Mouse (Mus musculus) naive thymus-derived CD4-positive, alpha-beta T cell, adult 2 months (primary cell): ENCODE data around the gene Plcb2.

Source experiments
- DNase-seq: peaks from one replicate; pipeline ENCODE4 v3.0.0-alpha.2; 2011; ENCODE audit warnings: low read depth

Plcb2 gene

GRCm38 (mm10) chr2:118728337-118728736, at the start of gene Plcb2:
Plcb2 (minus strand) TSS chr2:118728438.
- DNase-seq, result peak; percentile 73

- DNase-seq, result no peak
Observed at GRCm38 (mm10) chr2:118776295-118776694, 48.1 kb upstream of the Plcb2 start.

DNA sequence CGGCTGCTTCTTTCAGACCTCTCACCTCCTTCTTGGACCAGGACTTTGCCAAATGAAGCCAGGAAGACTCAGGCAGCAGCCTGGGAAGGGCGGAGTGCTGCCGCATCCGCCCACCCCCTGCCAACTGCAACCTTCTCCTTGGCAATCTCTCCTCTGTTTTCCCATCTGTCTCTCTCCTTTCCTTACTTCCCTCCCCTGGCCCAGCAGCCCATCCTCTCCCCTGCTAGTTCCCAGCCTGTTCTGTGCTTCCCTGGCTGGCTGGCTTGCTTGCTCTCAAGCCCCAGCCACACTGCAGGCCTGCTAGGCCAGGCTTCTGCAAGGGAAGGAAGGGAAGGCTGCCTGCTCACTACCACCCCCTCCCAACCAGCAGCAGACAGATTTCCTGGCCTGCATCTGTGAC, 47.6 kb upstream of the Plcb2 start:
- no peak for DNase-seq

- DNase-seq, result no peak
Observed at GRCm38 (mm10) chr2:118775396-118775795, 47.2 kb upstream of the Plcb2 start.

- no peak for DNase-seq
Observed at GRCm38 (mm10) chr2:118774536-118774935, 46.3 kb upstream of the Plcb2 start.

DNA sequence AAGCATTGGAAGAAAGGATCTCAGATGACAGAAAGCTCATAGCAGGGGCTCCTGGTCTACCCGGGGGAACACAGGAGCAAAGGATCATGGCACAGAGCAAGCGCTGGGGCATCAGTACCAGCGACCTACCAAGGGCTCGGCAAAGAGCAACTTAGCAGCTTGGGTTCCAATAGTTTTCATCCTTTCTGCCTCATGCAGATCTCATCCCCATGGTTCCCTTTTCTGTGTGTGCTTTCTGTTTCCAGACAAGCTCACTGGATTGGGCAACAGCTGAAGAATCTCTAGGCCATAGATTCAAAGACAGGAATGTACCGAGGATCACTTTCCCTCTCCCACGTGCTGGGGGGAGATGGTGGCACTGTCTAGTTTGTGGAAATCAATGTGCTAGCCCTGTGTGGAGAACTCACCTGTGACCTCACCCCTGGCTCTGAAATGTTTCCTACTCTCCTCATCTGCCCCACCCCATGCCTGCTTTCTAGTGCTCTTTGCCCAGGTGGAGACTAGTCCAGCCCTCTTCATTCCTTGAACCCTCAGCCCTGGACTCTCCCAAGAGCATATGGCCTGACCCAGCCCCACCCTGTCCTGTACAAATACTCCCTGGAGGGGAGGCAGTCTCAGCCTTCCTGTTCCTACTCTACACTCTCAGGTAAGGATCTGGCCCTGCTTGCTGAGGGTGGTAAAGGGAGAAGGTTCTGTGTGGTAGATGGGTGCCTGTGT, 44.1 kb upstream of the Plcb2 start, which contains the start of gene Phgr1:
TSS of gene Phgr1 (plus strand) at position 612 of the 717 bp plus-strand sequence.
- no peak for DNase-seq

- no peak for DNase-seq
Observed at GRCm38 (mm10) chr2:118766041-118767033, 38.1 kb upstream of the Plcb2 start.

GRCm38 (mm10) chr2:118764875-118765274, 36.6 kb upstream of the Plcb2 start:
- no peak for DNase-seq

DNA sequence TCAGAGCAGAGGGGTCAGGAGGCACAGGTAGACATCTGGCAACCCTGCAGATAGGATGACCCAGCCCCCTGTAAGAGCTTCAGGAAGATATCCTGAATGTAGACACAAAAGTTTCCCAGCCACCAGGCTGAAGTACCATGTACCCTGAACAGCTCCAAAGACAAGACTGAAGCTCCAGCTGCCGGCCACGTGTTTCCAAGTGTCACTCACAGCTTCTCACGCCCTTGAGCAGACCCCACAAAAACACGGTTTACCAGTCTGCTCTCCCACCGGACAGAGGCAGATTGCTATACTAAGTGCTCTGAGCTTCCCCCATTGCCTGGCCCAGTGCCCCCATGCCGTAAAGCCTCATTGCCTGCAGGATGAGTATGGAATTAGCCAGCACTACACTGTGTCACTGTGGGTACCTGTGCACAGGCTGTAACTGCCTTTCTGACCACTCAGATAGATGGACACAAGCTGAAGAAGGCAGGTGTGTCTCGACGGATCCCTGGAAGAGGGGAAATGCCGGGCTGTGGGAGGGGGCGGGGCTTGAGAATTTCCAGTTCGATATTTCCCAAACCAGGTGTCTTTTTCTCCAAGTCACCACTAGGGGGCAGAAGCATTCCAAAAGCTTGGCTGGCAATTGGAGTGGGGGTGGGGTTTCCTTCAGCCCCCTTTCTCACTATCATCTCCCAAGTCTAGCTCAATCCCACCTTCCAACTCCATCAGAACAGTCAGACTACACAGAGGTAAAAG, 36.0 kb upstream of the Plcb2 start:
- DNase-seq, result peak; percentile 70

- peak; percentile 29 for DNase-seq
Observed at GRCm38 (mm10) chr2:118763469-118763868, 35.2 kb upstream of the Plcb2 start.

GRCm38 (mm10) chr2:118762784-118763148, 34.5 kb upstream of the Plcb2 start:
- no peak for DNase-seq

GRCm38 (mm10) chr2:118761906-118762783, 33.9 kb upstream of the Plcb2 start, which contains the start of gene Ccdc9b:
Ccdc9b (minus strand) TSS chr2:118762661.
- DNase-seq, result peak; percentile 73

- no peak for DNase-seq
Observed at GRCm38 (mm10) chr2:118761358-118761757, 33.1 kb upstream of the Plcb2 start.

DNA sequence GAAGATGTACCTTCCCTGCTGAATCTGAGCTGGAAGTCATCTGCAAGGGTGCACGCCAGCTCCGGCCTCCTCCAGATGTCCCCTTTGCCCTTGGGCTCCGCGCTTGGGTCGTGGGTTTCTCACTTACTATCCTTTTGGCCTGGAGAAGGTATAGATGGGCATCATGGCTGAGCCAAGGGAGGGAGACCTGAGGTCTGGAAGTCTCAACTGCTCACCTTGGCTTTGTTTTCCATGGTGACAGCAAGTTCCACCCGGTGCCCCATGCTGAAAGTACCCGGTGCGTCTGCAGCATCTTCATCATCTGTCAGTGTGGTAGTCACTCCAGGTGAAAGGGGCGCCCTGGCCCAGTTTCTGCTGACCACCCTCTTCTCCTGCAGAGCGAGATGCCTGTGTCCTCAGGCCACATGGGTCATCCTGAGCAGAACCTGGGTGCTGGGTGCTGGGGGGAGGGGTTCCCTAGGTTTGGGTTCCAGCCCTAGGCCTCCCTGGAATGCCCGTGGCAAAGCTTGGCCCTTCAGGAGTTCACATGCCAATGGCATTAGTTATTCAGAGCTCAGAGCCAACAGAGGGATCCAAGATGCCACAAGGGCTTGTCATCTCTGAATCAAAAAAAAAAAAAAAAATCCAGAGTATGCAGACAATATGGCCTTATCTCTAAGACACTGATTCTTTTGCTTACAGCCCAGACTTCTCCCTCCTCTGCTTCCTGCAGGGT, 32.2 kb upstream of the Plcb2 start:
- DNase-seq, result no peak

DNA sequence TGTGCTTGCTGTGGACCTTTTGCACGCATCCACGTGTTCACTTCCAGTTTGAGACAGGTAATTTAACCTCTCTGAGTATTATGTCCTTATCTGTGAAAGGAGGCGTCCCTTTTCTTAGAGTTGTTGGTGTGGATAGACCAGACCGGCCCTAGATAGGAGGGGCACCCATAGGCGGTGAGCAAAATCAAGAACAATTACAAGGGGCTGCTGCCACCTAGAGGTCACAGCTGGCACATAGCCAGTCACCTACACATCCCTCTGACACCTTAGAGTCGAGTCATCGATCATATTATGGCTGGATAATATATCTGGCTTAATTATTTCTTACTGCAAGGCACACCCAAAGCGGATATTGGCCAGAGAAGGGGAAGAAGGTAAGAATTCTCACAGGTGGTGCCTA, 31.6 kb upstream of the Plcb2 start:
- DNase-seq, result peak; percentile 90

DNA sequence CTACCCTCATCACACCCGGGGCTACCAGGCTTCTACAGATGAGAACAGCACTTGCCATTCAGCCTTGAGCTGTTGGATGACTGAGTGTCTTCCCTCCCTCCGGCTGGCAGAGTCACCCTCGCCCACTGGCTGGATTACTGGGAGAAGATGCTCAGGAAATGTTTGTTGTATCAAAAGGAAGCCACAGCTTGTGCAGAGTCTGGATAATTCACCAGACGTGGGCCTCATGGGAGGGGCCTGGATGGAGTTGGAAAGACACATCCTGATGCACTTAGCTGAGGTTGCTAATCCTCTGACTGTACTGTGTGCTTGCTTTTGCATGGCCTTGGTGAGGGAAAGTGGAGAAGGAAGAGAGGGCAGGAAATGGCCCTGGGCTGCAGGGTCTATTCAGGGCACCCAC, 27.9 kb upstream of the Plcb2 start:
- DNase-seq, result no peak

DNA sequence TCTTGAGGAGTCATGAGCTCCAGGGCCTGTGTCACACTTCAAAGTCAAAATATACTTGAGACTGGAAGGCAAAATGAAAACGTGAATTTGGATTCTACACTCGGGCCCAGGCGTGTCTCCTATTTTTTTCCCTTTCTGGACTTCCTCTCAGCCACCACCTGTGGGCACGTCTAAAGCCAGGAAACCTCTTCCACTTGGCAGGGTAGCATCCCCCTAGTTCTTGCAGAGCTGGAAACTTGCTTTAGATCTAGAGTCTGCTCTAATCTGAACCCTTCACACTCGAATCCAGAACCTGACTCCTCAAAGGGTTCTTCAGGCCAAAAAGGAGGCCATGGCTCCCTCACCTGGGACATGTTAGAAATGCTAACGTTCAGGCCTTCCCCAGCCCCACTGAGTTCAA, 27.2 kb upstream of the Plcb2 start:
- DNase-seq, result no peak

- DNase-seq, result no peak
Observed at GRCm38 (mm10) chr2:118754143-118754542, 25.9 kb upstream of the Plcb2 start.

- no peak for DNase-seq
Observed at GRCm38 (mm10) chr2:118752792-118753108, 24.5 kb upstream of the Plcb2 start.

DNA sequence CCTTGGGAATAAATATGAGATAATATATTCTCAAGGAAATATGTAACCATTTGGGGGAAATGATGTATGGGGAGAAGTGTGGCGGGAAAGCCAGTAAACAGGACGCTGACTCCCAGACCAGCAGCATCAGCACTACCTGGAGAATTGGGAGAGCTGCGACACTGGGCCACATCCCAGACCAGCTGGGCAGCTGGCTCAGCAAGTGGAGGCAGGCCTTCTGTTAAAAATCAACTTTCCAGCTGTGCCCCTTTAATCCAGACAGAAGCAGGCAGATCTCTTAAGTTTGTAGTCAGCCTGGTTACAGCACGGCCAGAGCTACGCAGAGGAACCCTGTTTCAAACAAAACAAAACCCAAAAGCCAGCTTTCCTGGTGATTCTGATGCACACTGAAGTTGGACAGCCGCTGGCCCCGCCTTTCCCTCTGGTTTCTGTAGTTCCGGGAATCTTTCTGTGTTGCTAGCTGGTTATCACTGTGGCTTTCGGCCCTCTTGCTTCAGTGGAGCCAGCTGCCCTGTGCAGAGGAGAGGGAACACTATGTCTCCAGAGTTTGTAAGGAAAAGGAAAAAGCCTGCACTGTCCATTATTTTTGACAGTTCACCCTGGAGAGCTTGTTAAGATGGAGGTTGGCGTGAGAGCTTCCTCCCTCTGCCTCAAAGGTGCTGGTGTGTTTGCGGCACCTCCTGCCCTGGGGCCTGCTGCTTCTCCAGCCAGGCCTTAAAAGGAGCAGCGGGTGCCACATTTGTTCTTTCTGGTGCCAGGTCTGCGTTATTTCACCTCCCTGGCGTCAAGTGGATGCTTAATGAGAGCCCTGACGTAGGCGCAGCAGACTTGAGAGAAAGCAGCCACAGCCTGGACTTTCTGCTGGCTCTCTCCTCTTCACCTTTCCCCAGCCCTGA, 23.9 kb upstream of the Plcb2 start:
- DNase-seq, result no peak
